Mouse (Mus musculus) right cerebral cortex, postnatal 14 days (tissue): ENCODE results near the gene Dgkh.

Source experiments
- DNase-seq: peaks from one replicate; pipeline ENCODE4 v3.0.0; 2022

Gene Dgkh

DNA sequence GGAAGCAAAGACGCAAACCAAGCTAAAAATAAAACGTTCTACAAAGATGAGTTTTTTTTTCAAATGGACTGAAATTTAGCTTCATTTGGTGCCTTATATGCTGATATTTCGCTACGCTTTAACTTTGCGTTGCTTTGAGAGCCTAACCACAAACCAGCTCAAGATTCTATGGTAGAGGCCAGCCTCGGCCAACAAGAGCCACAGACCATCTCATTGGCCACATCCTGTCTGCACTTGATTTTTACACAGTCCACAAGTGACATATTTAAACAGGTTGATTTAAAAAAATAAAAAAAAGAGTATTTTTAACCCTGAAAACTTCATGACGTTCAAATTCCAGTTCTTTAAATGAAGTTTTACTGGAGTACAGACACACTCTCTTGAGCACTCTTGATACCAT is 16.5 kb downstream of the Dgkh start:
- DNase-seq: no peak

DNA sequence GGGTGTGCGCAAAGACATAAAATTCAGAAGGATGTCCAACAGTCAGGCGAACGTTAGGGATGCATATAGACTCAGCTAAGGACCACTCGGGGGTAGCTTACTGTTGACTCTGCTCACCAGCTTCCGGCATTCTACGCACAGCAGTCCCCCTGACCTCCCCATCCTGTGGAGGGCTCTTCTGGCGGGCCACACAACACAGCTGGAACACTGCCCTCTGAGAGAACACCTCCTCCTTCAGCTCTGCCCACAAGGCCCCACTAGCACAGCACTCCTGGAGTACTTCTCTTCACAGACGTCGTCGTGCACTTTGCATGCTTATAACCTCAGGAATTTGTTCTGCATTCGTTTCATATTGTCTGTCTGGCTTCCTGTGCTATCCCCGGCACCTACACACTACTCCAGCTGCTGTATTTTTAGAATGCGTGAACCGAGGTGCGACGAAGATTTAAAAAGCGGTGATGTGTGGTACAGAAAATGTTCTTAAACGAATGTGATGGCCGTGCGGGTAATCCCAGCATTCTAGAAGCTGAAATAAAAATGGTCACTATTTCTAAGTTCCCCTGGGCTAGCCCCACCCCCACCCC is 19.9 kb downstream of the Dgkh start:
- DNase-seq: peak; percentile 11

DNA sequence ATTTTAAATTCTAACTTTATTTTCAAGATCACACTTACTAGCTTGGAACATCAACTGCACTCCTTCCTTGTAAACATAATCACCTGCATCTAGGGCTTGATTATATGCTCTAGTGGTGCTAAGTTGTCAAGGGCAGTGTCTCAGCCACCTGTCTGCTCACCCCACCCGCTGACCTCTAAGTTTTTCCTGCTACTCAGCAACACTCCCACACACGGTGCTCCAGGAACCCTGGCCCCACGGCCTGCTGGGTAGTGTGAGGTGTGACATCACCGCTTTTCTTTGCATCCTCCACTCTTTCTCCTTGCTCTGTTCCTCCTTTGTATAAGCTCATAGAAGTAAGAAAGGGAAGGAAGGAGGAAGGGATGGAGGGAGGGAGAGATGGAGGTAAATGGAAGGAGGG is 21.9 kb downstream of the Dgkh start:
- no peak for DNase-seq

DNA sequence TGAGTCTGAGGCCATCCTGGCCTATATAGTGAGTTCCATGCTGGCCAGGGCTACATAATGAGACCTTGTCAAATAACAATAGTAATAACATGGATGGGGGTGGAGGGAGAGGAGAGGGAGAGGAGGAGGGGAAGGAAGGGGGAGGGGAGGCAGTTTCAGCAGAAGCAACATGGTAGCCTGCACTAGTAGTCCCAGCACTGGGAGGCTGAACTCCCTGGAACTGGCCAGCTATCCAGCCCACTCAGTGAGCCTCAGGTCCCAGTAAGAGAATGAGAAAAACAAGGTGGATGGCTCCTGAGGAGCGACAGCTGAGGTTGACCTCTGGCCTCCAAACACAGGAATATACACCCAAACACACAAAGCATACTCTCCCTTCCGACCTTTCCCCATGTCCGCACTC is 27.0 kb downstream of the Dgkh start:
- DNase-seq: no peak

DNA sequence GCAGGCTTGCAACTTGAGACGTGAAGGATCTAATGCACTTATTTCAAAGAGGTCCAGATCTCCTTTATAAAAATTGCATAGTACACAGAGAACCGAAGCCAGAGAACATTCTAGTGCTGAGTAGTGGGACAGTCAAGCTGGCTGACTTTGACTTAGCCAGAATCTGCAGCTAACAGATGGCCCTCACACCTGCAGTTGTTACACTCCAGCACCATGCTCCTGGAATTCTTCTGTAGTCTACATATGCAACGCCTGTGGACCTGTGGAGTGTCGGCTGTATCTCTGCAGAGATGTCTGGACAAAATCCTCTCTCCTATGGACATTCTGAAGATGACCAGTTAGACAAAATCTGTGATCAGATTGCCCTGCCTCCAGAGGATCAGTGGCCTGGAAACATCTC is 28.6 kb downstream of the Dgkh start:
- DNase-seq: no peak

DNA sequence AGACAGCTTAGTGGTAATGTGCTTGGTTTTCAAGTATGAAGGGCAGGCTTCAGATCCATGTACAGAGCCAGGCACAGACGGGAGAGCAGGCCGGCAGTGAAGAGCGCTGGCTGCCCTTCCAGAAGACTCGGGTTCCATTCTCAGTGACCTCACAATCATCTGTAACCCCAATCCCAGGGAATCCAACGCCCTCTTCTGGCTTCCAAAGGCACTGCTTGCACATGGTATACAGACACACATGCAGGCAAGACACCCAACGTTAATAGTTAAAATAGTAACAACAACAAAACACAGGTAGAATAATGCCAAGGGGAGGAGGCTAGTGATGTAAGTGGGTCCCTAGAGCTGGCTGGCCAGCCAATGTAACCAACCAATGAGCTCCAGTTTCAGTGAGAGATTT is 29.2 kb downstream of the Dgkh start:
- no peak for DNase-seq

DNA sequence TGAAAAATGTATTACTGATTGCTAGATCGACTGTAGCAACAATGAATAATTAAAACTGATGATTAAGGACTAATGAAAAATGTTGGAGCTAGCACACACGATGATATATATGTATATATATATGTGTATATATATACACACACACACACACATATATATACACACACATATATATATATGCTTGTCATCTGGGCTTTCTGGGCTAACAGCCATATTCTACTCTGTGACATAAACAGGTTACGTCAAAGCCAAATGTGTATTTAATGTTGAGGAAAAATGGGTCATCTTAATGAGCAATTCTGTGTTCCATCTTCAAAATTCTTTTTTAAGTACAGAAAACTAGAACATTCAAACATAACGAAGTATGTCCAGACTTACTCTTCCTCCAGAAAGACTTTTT is 30.5 kb downstream of the Dgkh start:
- DNase-seq: no peak

DNA sequence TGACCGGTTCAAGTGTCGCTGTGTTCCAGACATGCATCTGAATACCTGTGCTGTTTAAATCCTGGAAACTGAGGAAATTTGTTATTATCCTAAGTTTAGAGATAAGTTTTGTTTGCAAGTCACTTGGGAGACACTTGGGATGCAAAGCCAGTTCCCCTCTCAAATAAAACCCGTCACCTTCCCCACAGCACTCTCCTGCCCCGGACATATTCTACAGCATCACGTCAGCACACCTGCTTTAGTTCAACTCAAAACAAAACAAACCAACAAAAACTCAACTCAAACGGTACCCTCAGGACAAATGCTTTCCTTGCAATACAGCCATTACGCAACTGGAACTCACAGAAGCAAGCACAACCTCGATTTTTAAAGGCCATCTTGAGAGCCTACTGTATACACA is 31.1 kb downstream of the Dgkh start:
- no peak for DNase-seq

DNA sequence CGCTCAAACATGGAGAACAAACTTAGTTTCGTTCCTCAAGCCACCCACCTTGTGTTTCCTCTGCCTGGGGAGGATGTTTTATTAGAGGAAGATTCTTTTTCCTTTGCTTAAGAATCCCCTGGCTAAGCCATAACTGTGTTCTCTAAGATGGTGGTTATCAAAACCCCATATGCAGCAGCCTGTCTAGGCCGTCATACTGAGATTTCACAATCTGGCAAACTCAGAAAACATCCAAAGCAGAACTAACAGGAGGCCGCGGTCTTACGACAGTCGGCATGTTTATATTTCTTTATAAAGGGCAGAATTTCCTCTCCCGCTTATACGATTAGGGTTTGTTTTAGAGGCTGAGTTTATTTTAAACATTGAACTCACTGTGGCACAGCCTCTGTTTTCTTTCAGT is 31.5 kb downstream of the Dgkh start:
- DNase-seq: no peak

DNA sequence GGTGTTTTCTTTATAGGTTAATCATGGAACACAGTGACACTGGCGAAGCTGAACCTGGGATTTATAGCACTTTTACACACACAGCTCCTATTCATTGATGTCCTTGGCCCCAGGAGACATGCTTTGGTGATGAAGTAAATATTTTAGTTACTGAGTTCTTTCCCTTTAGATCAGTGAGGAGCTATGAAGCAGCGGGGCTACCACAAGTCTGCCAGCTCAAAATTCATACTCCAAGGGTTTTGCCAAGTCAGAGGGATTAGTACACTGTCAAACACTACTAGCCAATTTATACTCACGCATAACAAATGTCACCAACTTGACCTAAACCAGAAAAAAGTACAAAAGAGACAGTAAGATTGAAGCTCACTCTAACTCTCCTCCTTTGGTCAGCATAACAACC is 32.9 kb downstream of the Dgkh start:
- DNase-seq: no peak

DNA sequence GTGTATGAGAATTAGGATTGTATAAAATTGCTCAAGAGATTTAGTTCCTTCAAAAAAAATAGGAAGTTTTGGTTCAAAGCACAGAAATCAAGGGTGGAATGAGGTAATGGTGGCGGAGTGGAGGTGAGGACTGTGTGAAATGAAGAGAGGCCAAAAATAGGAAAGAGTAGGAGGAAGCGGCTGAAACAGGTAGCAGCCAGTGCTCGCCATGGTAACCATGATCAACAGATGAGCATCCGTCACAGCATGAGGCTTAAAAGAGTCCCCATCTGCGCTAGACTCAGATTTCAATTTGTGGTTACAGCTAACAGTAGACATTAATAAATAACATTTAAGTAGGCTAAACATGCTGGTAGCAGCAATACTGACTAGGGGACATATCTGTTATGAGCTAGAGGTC is 33.4 kb downstream of the Dgkh start:
- peak; percentile 20 for DNase-seq

DNA sequence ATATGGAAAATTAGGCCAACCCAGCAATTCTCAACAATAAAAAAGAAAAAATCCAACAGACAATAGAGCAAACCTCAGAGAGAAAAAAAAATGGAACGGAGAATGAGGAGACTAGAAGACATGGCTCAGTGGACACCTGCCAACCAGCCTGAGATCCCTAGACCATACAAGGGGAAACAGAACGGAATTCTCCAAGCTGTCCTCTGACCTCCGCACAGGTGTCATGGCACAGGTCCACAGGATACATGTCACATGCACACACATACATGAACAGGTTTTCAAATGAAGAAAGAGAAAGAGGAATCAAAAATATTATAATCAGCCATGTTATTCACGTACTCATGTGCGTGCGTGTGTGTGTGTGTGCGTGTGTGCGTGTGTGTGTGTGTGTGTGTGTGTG is 38.5 kb downstream of the Dgkh start:
- no peak for DNase-seq

DNA sequence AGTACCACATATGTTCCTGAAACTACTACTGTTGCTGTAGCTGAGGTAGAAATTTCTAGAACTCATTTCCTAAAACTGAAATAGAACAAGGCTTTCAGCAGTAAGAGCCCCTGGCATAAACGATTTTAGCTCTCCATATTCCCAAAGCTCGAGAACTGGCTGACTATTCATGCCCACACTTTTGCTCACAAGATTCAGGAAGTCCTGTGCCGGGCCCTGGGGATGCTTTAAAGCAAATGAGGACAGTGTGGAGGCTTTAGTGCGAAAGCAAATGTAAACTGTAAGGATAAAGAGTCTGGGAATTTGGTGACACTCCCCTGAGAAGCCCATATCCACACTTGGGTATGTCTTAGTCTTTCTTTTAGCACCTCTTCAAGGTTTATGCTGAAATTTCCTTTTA is 40.0 kb downstream of the Dgkh start:
- DNase-seq: no peak

DNA sequence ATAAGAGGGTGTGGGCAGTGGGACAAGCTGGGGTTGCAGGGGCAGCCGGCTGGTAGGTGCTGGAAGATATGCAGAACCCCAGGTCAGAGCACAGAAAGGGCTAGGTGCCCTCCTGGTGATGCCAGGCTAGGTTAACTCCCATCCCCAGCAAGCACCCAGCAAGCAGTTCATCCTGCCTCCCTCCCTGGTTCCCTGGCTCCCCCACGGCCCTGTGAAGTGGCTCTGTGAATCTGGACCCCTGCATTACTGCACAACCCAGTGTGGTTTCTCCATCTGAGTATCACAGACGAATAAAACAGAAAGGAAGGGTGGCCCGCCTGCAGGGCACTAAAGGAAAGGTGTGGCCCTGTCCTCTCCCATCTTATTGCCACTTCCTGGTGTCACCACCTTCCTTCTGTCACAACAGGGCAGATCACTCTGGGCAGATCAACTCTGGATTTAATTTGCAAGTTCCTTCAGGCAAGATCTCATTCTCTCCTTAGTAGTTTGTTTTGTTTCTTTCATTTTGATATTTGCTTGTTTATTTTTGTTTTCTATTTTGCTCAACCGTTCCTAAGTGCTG is 40.6 kb downstream of the Dgkh start:
- no peak for DNase-seq

DNA sequence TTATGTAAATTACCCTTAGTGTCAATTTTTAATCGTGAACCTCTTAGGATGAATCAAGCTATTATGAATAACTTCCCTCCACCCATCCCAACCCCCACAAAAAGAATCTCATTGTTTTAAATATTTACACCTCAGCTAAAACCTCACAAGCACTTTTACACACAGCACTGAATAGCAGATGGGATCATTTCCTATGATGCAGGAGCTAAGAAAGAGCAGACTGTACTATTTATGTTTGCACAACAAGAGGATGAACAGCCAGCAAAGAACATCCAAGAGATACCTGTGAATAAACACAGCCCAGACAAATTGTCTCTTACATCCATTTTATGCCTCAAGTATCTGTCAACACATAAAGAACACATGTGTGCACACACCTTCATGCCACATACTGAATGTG is 41.7 kb downstream of the Dgkh start:
- DNase-seq: no peak

DNA sequence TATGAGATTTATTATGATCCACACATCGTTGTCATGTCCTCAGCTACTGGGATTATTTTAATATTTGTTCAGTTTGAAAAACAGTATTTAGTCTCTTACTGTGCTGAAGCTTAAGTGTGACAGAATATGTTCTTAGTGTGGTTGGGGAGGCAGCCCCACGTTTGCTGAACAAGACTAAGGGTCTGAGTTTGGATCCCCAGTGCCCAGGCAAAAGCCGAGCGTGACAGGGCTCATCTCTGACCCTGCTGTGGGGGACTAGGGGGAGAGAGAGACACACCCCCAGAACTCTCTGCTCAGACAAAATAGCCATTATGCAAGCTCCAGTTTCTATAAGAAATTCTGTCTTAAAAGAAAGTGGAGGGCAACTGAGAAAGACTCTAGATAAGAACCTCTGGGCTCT is 42.2 kb downstream of the Dgkh start:
- DNase-seq: no peak

DNA sequence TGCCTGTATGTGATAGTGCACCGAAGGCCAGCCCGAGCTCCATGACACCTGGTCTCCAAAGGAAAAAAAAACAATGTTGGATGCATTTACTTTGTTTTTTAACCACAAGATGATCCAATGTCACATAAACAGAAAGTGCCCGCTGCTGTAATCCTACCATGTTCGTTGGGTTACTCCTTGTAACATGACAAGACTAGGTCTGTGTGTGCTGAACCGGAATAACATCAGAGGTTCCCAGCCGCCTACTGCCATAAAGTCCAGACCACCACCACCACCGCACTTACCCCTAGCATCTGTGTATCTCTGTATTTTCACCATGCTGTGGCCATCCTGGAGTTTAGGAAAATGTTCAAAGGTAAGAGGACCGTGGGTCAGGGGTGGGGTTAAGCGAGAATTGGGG is 42.6 kb downstream of the Dgkh start:
- no peak for DNase-seq

DNA sequence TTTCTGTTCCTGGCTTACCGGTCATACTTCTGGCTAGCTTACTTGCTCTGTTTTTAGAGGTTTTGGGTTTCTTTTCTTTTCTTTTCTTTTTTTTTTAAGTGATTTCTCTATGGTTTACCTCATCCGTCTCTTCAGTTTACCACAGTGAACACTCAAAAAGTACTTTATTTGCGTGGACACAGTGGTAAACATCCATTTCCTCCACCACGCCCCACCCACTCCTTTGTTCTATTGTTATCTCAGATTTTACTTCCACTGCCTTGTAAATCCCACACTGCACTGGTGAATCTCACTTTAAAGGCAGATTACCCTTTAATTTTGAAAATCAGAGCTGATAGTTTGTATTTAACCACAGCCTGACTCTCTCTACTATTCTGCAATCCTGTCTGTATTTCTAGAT is 44.9 kb downstream of the Dgkh start:
- DNase-seq: no peak

DNA sequence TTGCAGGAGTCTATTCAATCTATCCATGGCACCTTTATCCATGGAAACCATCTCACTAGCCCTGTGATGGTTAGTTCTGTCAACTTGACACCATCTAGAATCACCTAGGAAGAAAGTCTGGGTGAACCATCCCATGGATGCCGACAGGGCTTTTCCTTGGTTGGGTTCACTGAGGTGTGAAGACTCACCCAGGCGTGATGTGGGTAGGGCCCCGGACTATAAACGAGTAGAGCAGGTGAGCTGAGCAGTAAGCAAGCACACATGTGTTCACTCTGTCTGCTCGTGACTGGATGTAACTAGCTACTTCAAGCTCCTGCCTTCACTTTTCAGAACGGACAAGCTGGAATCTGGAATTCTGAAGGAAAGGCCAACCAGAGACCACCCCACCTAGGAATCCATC is 45.9 kb downstream of the Dgkh start:
- DNase-seq: no peak

DNA sequence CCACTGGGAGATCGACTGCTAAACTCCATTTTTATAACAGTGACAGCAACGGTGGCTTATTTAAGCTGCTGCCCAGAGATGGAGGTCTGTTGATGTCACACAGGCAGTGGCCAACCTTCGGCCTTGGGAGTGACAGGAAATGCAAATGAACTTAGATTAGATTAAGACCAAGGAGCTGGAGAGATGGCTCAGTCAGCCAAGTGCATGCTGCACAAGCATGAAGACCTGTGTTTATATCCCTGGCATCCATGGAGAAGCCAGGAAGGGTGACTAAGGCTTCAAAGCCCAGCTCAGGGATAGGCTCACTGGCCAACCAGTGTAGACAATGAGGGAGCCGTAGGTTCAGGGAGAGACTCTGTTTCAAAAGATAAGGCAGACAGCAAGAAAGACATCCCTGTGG is 48.4 kb downstream of the Dgkh start:
- DNase-seq: no peak

DNA sequence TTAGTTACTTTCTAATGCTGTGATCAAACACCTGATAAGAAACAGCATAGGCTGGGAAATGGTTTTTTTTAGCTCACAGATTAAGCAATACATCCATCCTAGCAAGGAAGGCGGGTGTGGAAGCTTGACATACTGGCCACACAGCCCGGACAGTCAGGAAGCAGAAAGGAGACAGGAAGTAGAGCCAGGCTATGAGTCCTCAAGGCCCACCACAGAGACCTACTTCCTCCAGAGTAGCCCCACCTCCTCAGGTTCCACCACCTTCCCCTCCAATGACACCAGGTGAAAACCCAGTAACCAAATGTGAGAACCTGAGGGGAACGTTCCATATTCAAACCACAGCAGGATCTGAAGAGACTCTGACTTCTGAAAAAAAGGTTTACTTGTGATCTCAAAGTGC is 53.6 kb downstream of the Dgkh start:
- no peak for DNase-seq

DNA sequence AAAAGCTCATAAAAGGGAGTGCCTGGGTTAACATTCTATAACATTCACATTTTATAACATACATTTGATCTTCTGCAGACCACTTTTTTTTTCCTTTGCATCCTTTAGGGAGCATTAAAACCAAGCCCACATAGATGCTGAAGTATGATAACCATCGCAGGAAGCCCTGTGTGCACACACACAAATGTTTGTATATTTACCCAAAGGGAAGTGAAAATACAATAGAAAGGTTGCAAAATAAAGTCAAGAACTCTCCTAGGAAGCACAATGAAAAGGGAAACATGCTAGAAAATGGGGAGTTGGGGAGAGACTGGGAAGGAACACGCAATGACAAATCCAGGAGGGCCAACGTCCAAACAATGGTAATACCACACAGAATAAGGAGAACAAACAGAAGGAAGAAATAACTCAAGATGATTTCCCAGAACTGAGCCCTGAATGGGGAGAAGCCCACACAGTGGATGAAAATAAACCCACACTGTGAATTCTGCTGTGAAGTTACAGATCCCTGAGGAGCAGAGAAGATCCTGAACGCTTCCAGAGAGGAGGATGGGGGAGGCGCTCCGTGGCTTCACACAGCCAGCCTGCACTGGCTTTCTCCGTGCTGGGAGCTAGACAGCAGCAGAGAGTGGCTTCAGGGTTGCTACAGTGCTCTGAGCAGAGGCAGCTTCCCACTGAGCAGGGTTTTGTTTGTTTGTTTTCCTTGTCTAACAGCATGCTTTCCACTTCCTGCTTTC is 54.6 kb downstream of the Dgkh start:
- DNase-seq: peak; percentile 67

DNA sequence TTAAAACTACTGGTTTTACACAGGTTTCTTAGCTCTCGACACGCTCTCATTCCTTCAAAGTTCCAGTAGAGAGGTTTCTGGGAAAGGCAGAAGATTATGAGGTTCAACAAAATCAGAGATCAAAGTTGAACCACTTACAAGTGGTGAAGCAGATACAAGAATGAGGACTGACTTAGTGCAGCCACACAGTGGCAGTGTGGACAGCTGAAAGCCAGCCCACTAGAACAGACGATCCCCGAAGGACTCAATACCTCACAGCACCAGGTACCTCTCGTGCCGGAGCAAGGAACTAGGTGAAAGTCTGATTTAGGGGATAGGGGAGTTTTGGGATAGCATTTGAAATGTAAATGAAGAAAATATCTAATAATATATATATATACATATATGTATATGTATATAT is 56.1 kb downstream of the Dgkh start:
- no peak for DNase-seq

DNA sequence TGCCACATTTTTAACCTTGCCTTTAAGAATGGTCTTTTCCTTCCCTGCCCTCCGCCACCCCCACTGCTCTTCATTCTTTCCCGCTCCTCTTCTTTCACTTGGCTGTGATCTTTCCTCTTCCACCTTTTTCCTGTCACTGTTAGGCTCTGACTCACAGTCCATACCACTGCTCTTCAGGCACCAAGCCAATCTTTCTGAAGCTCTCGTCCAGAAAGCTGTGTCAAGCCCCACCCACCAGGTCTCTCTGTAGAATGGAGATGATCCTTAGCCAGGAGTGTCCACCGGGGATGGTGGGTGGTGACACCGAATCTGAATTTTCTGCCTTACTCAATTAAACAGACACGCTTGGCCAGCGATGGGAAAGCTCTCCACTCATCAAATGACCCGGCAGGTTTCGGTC is 58.0 kb downstream of the Dgkh start:
- DNase-seq: no peak

DNA sequence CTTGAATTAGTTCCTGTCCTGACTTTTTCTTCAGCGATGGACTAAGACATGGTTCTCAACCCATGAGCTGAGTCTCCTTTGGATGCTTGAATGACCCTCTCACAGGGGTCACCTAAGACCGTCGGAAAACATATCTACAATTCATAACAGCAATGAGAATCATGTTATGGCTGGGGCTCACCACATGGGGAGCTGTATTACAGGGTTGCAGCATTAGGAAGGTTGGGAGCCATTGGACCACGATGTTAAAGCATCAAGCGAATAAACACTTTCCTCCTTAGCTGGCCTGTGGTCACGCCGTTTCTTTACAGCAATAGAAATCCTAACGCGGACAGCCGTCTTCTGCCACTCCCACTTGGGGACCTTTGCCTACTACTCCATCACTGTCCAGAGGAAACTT is 62.6 kb downstream of the Dgkh start:
- no peak for DNase-seq
